Mouse (Mus musculus) cerebellum, adult 18-20 months (tissue): ENCODE data around the gene Gtpbp4.

Experiments
- DNase-seq, 2 experiments: peaks; one replicate each; pipeline ENCODE4 v3.0.0; 2021

The Gtpbp4 gene

GRCm38 (mm10) chr13:8995990-8996786 is at the start of gene Gtpbp4:
Gene Gtpbp4 (minus strand): TSS chr13:8996083.
- peak; percentile 97 for DNase-seq

- DNase-seq, result no peak
Observed at GRCm38 (mm10) chr13:9044731-9045130, 48.8 kb upstream of the Gtpbp4 start.

GRCm38 (mm10) chr13:9043289-9044049 is 47.6 kb upstream of the Gtpbp4 start:
- DNase-seq, result no peak

- no peak for DNase-seq
Observed at GRCm38 (mm10) chr13:9040626-9041025, 44.7 kb upstream of the Gtpbp4 start.

GRCm38 (mm10) chr13:9031996-9032661 is 36.2 kb upstream of the Gtpbp4 start:
- no peak for DNase-seq

- DNase-seq, result no peak
Observed at GRCm38 (mm10) chr13:9030364-9030763, 34.5 kb upstream of the Gtpbp4 start.

- no peak for DNase-seq
Observed at GRCm38 (mm10) chr13:9027251-9027650, 31.4 kb upstream of the Gtpbp4 start.

GRCm38 (mm10) chr13:9022623-9023022 is 26.7 kb upstream of the Gtpbp4 start:
- no peak for DNase-seq

- DNase-seq, result no peak
Observed at GRCm38 (mm10) chr13:9021556-9021955, 25.7 kb upstream of the Gtpbp4 start.

GRCm38 (mm10) chr13:9019713-9020112 is 23.8 kb upstream of the Gtpbp4 start:
- no peak for DNase-seq

- DNase-seq, result no peak
Observed at GRCm38 (mm10) chr13:9018974-9019587, 23.2 kb upstream of the Gtpbp4 start.

GRCm38 (mm10) chr13:9017190-9017589 is 21.3 kb upstream of the Gtpbp4 start:
- peak in 1 of 2 experiments; percentile 14 for DNase-seq

- no peak for DNase-seq
Observed at GRCm38 (mm10) chr13:9014431-9014830, 18.5 kb upstream of the Gtpbp4 start.

- no peak for DNase-seq
Observed at GRCm38 (mm10) chr13:9013483-9013882, 17.6 kb upstream of the Gtpbp4 start.

- peak; percentile 70 to 87 for DNase-seq
Observed at GRCm38 (mm10) chr13:9011596-9012350, 15.9 kb upstream of the Gtpbp4 start.

- DNase-seq, result no peak
Observed at GRCm38 (mm10) chr13:9003306-9003705, 7.4 kb upstream of the Gtpbp4 start.

- no peak for DNase-seq
Observed at GRCm38 (mm10) chr13:8999464-8999863, 3.6 kb upstream of the Gtpbp4 start.

- peak in 1 of 2 experiments; percentile 12 for DNase-seq
Observed at GRCm38 (mm10) chr13:8997221-8997620, 1.3 kb upstream of the Gtpbp4 start.

GRCm38 (mm10) chr13:8995159-8995989 is 509 bp downstream of the Gtpbp4 start:
- no peak for DNase-seq

GRCm38 (mm10) chr13:8992231-8992630 is 3.7 kb downstream of the Gtpbp4 start:
- DNase-seq, result no peak

- DNase-seq, result no peak
Observed at GRCm38 (mm10) chr13:8972972-8973371, 22.9 kb downstream of the Gtpbp4 start.
